Mouse (Mus musculus) heart, postnatal 0 days (tissue): ENCODE measurements around the gene Tnfaip1.

Source experiments
- CTCF ChIP-seq: IDR thresholded peaks from 2 replicates; pipeline ENCODE4 v1.5.1; 2016; ENCODE audit warnings: antibody characterized with exemption, control low read depth, low read depth
- EP300 ChIP-seq: IDR thresholded peaks from 2 replicates; pipeline ENCODE4 v1.6.1; 2016; ENCODE audit warnings: antibody characterized with exemption, low read depth

- TF ChIP-seq CTCF (no peak), EP300 (no peak)
Observed at GRCm38 (mm10) chr11:78513106-78513790, 22.9 kb downstream of the Tnfaip1 start.
